Mouse (Mus musculus) heart, embryonic 16.5 days (tissue): Measurements from ENCODE around the gene Hist1h1c. TPM values are rescaled to one million over a fixed set of nuclear protein-coding genes. Genes with fewer than 3 reads are reported as not detected.

Experiments
- ATAC-seq: fragments of 200-750 bp; cut with Nextera tagmentation; replicated peaks from 2 replicates; pipeline ENCODE4 v1.8.0; 2017; ENCODE audit warnings: moderate number of reproducible peaks; ENCODE audit not compliant: insufficient read depth, low FRiP score; ENCODE audit errors: extremely low read depth
- H3K27ac ChIP-seq: fragments of 300-500 bp; sonication (generic); 2 replicates; pipeline ENCODE4 v1.5.1; 2014; ENCODE audit warnings: mild to moderate bottlenecking, low read length, control low read depth, moderate library complexity
- H3K27me3 ChIP-seq: fragments of 300-500 bp; sonication (generic); 2 replicates; pipeline ENCODE4 v1.6.1; 2014; ENCODE audit warnings: low read length, mixed read lengths; ENCODE audit not compliant: control insufficient read depth, insufficient read depth
- H3K36me3 ChIP-seq: fragments of 300-500 bp; sonication (generic); 2 replicates; pipeline ENCODE4 v1.6.1; 2014; ENCODE audit not compliant: control insufficient read depth, insufficient read depth
- H3K4me1 ChIP-seq: fragments of 300-500 bp; sonication (generic); 2 replicates; pipeline ENCODE4 v1.6.1; 2014; ENCODE audit warnings: low read length, mixed read lengths; ENCODE audit not compliant: control insufficient read depth, insufficient read depth
- H3K4me2 ChIP-seq: fragments of 300-500 bp; sonication (generic); 2 replicates; pipeline ENCODE4 v1.6.1; 2014; ENCODE audit warnings: low read depth, mild to moderate bottlenecking, control low read depth, low read length
- H3K4me3 ChIP-seq: fragments of 300-500 bp; sonication (generic); 2 replicates; pipeline ENCODE4 v1.5.1; 2014; ENCODE audit warnings: mild to moderate bottlenecking, control low read depth, low read length
- H3K9ac ChIP-seq: fragments of 300-500 bp; sonication (generic); 2 replicates; pipeline ENCODE4 v1.6.1; 2014; ENCODE audit warnings: low read length, control low read depth
- H3K9me3 ChIP-seq: fragments of 300-500 bp; sonication (generic); replicated peaks from 2 replicates; pipeline ENCODE4 v1.6.1; 2016; ENCODE audit warnings: low read length; ENCODE audit not compliant: control insufficient read depth
- WGBS: fragments of 180-500 bp; shearing (Covaris S2); extraction: QIAGEN DNeasy Blood & Tissue Kit; methylation state at CpG from one replicate; pipeline ENCODE4 v1.1.7; 2014; 5-methylcytosine and 5-hydroxymethylcytosine counted together
- polyA plus RNA-seq: library from polyadenylated mRNA; unstranded; fragments of >200 nt; fragmentation: Nextera tagmentation; extraction: Ambion mirVana; gene quantifications from 2 replicates; pipeline ENCODE4 v1.2.1, GENCODE M21; 2015

Gene Hist1h1c
- polyA plus RNA-seq, 1 experiment from 2014 or later = 38.0 TPM

DNA sequence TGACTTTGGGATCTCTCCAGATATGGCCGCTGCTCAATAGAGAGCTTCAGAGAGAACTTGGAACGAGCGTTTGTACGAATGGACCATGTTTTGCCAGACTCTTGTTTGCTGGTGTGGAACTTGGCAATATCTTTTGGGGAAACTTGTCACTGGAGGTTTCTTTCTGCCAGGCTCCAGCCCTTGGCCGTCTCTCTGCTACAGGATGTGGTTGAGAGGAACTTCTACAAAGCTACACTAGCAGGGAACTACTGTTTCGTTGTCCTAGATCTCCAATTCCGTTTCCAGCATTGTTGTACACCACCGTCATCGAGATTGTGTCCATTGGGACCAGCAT lies 9.4 kb upstream of the Hist1h1c start:
- Histone ChIP-seq H3K9me3 (no peaks in the 10 kb centered on the region), H3K27me3 (no peaks in the 10 kb centered on the region), H3K4me3 (no peak overlapping the region), H3K9ac (no peak overlapping the region), H3K36me3 (no peaks in the 10 kb centered on the region), H3K4me2 (no peak overlapping the region), H3K4me1 (peaks cover under 1% of the 10 kb centered on the region), H3K27ac (no peak overlapping the region)
- ATAC-seq = no peak
- WGBS = 85% methylated on average over 9 of the region's 9 CpGs

DNA sequence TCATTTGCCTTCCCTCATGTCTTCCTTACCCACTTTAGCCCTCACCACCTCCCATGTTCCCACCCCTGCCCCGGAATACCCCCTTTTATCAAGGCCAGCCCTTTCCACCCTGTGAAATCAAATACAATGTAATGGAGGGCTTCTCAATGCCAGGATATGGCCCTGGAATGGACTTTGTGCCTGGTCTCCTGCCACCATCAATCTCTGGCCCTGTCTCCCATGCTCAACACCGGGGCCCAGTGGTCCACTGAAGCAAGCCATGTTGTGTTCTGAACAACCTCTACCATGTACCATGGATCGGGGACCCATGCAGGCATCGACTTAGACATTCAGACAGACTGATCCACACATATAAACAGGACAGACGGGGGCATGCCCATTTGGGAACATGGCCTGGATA lies 8.9 kb upstream of the Hist1h1c start:
- Histone ChIP-seq H3K36me3 (no peaks in the 10 kb centered on the region), H3K4me3 (no peak overlapping the region), H3K4me2 (no peak overlapping the region), H3K27me3 (no peaks in the 10 kb centered on the region), H3K9ac (no peak overlapping the region), H3K4me1 (no peaks in the 10 kb centered on the region; the same call in 1 of the 2 replicates), H3K27ac (no peak overlapping the region), H3K9me3 (no peaks in the 10 kb centered on the region)
- no peak for ATAC-seq
- WGBS = 93% methylated on average over 5 of the region's 5 CpGs

DNA sequence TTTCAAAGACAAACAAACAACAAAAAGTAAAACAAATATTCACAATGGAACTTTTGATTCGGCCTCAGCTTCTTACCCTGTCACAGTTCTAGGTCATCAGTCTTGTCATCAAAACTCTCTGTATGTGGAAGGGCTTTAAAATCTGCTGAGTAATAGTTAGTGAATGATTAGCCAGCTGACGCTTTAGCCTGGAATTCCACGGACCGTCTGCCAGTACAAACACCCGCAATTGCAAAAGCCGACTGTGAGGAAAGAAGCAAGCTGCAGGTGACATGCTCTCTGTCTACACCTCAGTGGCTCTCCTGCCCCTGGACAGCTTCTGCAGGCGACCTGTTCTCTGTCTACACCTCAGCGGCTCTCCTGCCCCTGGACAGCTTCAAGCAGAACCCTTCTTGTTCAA lies 8.1 kb upstream of the Hist1h1c start:
- no peaks in the 10 kb centered on the region for H3K27me3 ChIP-seq
- ATAC-seq = no peak
- WGBS = 16% methylated on average over 8 of the region's 8 CpGs
- no peak overlapping the region for H3K4me3 ChIP-seq
- H3K9ac ChIP-seq = no peak overlapping the region
- no peak overlapping the region; the same call in 1 of the 2 replicates for H3K4me2 ChIP-seq
- no peak overlapping the region for H3K27ac ChIP-seq
- no peaks in the 10 kb centered on the region for H3K4me1 ChIP-seq
- H3K9me3 ChIP-seq = no peaks in the 10 kb centered on the region
- no peaks in the 10 kb centered on the region for H3K36me3 ChIP-seq

DNA sequence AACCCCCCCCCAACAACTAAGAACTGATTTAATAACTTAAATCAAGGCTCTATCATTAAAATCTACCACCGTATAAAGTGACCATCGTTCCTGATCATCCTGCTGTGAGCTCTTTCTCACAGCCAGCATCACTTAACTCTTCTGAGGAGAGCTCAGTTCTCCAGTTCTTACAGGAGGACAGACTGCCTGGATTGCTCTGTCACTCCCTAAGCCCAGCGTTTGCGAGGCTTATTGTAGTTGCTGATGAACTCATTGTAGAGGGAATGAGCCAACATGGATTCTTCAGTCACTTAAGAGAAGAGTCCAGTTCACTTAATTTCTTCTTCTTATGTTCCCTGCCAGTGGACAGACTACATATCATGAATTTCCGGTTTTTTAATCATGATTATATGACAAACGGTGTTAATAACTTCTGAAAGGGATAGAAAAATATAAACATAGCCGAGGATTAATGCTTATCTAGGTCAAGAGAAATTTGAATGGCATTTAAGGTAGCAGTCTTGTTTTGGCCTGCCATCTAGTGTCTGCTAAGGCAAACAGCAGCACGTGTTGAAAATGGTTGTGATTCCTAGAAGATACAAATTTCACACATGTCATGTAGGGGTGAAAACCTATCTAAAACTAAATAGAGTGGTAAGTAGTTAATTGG lies 6.3 kb upstream of the Hist1h1c start:
- WGBS = 22% methylated on average over 8 of the region's 8 CpGs
- ATAC-seq = no peak

DNA sequence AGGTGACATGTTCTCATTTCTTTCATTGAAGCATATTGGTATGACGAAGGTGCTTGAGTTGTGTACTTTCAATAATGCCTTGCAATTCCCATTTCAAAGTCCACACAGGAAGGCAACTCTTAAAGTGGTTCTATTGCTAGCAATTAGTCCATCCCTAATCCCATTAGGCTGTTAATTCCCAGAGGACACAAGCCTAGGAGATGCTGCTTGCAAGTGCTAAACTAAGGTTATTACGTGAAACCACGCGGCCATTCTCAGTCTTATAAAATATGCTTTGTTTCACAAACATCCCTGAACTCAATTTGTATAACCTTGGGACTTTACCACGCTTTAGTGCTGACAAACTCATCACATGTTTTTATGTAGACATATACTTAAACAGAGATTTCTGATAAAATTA lies 1.5 kb upstream of the Hist1h1c start:
- Histone ChIP-seq H3K27me3 (no peaks in the 10 kb centered on the region), H3K36me3 (no peaks in the 10 kb centered on the region), H3K27ac (no peak overlapping the region), H3K9ac (no peak overlapping the region), H3K4me2 (no peak overlapping the region), H3K4me1 (peaks cover 15% of the 10 kb centered on the region), H3K9me3 (no peaks in the 10 kb centered on the region), H3K4me3 (no peak overlapping the region)
- WGBS = 90% methylated on average over 5 of the region's 5 CpGs
- ATAC-seq = no peak

More for the DNA sequence above, 6.3 kb upstream of the Hist1h1c start:
- H3K36me3 ChIP-seq = no peaks in the 10 kb centered on the region
- no peaks in the 10 kb centered on the region for H3K9me3 ChIP-seq
- no peak overlapping the region for H3K27ac ChIP-seq
- H3K9ac ChIP-seq = no peak overlapping the region
- H3K4me3 ChIP-seq = no peak overlapping the region
- no peaks in the 10 kb centered on the region for H3K27me3 ChIP-seq
- no peaks in the 10 kb centered on the region for H3K4me1 ChIP-seq
- no peak overlapping the region for H3K4me2 ChIP-seq

DNA sequence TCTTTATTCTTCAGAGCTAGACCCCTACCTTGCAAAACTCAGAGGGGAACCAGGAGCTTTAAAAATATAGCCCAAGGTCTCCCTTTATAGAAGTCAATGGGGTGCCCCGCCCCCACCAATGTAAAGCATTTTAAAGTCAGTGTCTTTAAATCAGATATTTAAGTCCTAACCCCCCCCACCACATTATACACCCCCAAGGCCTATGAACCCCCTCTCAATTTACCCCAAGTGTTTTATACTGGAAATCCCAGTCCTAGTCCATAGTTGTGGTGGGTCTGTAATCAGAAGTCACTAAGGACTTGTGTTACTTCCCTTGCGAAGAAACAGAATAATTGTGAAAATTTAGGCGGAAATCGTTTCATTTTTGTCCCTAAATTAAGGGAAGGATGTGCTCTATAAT lies 567 bp upstream of the Hist1h1c start:
- Histone ChIP-seq H3K27ac (peak overlapping the region; percentile 99), H3K4me2 (peak overlapping the region; percentile 95), H3K4me1 (peaks cover 16% of the 10 kb centered on the region), H3K27me3 (no peaks in the 10 kb centered on the region), H3K9ac (peak overlapping the region; percentile 68), H3K4me3 (peak overlapping the region; percentile 74), H3K36me3 (no peaks in the 10 kb centered on the region), H3K9me3 (no peaks in the 10 kb centered on the region)
- 26% methylated on average over 4 of the region's 4 CpGs for WGBS
- ATAC-seq = no peak

DNA sequence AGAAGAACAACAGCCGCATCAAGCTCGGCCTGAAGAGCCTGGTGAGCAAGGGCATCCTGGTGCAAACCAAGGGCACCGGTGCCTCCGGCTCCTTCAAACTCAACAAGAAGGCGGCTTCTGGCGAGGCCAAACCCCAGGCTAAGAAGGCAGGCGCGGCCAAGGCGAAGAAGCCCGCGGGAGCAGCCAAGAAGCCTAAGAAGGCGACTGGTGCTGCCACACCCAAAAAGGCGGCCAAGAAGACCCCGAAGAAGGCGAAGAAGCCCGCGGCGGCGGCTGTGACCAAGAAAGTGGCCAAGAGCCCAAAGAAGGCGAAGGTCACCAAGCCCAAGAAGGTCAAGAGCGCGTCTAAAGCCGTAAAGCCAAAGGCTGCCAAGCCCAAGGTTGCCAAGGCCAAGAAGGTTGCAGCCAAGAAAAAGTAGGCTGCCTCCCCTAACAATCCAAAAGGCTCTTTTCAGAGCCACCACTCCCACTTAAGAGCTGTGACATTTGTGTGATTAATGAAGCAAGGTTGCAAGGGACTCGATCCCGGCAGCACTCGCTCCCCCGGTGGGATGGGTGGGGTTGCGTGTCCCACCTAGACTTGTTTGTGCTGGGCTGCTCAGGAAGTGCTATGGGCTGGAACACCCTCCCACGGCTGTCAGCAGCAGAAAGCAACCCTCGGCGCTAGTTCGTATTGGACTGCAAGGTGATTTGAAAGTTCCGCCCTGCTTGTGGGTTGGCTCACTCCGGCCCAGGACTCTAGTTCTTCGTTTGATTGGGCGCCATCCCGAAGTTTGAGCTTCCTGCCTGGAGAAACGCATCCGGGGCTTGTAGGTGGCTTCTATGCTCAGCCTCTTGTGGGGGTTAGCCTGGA lies 687 bp downstream of the Hist1h1c start:
- Histone ChIP-seq H3K36me3 (no peaks in the 10 kb centered on the region), H3K27ac (peak overlapping the region; percentile 99), H3K4me2 (peak overlapping the region; percentile 95), H3K4me3 (peak overlapping the region; percentile 74), H3K9ac (peak overlapping the region; percentile 92), H3K27me3 (no peaks in the 10 kb centered on the region), H3K4me1 (peaks cover 18% of the 10 kb centered on the region), H3K9me3 (no peaks in the 10 kb centered on the region)
- peak; percentile 90 for ATAC-seq
- 0% methylated on average over 39 of the region's 39 CpGs for WGBS

DNA sequence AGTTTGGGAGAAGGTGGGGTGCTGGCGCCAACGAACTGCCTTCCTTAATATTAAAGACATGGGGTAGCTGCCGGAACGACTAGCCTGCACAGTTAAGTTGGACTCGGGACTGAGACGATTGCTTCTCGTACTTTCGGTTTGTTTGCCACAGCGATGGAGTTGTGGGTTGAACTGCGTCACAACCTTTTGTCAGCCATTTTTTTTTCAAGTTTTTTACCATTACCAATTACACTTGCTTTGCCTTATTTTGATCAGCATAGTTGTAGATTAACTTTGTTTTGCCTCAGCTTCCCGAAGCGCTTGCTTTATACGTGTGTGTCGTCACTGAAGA lies 1.3 kb downstream of the Hist1h1c start:
- H3K4me3 ChIP-seq = peak overlapping the region; percentile 74
- H3K4me2 ChIP-seq = peak overlapping the region; percentile 95
- WGBS = 2% methylated on average over 14 of the region's 14 CpGs
- H3K27ac ChIP-seq = peak overlapping the region; percentile 99
- peak overlapping the region; percentile 92 for H3K9ac ChIP-seq
- peaks cover 18% of the 10 kb centered on the region for H3K4me1 ChIP-seq
- ATAC-seq = peak; percentile 4; the same call in 1 of the 2 replicates
- no peaks in the 10 kb centered on the region for H3K36me3 ChIP-seq
- no peaks in the 10 kb centered on the region for H3K27me3 ChIP-seq
- no peaks in the 10 kb centered on the region for H3K9me3 ChIP-seq

DNA sequence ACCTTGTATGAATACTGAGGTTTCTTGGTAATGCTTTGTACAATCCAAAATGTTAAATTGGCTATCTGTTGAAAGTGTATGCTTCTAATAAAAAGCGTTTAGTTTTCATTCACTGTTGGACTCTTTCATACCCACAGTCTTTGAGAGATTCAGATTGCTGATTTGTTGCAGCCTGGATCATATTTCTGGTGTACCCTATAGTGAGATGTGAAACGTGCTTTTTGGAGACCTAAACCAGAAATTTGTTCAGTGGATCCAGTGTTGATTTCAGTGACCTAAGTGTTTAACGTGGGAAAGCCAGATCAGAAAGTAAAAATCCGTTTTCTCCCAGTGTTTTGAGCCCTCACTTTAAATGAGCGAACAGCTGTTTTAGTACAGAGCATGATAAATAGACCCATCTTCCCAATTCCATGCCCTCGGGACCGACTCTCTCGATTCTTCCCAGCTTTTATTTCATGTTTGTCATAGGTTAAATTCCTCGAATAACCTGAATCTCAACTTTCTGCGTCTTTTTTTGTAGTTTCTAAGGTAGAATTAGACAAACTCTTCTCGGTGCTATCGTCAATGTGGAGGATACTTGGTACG lies 1.7 kb downstream of the Hist1h1c start:
- H3K4me3 ChIP-seq = peak overlapping the region; percentile 74
- peaks cover 18% of the 10 kb centered on the region for H3K4me1 ChIP-seq
- H3K9ac ChIP-seq = peak overlapping the region; percentile 92
- WGBS = 28% methylated on average over 13 of the region's 13 CpGs
- H3K36me3 ChIP-seq = no peaks in the 10 kb centered on the region
- peak overlapping the region; percentile 99 for H3K27ac ChIP-seq
- no peaks in the 10 kb centered on the region for H3K27me3 ChIP-seq
- ATAC-seq = no peak
- H3K4me2 ChIP-seq = peak overlapping the region; percentile 95
- H3K9me3 ChIP-seq = no peaks in the 10 kb centered on the region
